Mouse (Mus musculus) cortical plate, adult 2 months (tissue): Measurements from ENCODE around the gene Colq.

Source experiments
- CTCF ChIP-seq: fragments of 200-500 bp; IDR thresholded peaks from 2 replicates; pipeline ENCODE4 v1.5.1; 2011; ENCODE audit warnings: mild to moderate bottlenecking, control low read depth, low read length; ENCODE audit not compliant: insufficient read depth; ENCODE audit errors: extremely low read depth
- POLR2A ChIP-seq: fragments of 200-500 bp; IDR thresholded peaks from 2 replicates; pipeline ENCODE4 v1.6.1; 2011; ENCODE audit warnings: mild to moderate bottlenecking, low read length, control low read depth; ENCODE audit not compliant: insufficient read depth; ENCODE audit errors: extremely low read depth

GRCm38 (mm10) chr14:31532656-31533055 lies 58.5 kb downstream of the Colq start:
- TF ChIP-seq POLR2A: no peak
- TF ChIP-seq CTCF: no peak
